Mouse (Mus musculus) embryonic stem cell, embryonic (primary cell): Measurements from ENCODE around the gene Fyn.

Experiments
- CTCF ChIA-PET, 4 experiments: fragments of 300-600 bp in 2 of 4; fragments of 350-600 bp in 2 of 4; sonication (Branson Sonifier 250); formaldehyde crosslinking; loops; one replicate each; lab custom pipeline; 2022; ENCODE audit warnings: inconsistent platforms in 2 of 4; lab: Charles Lee
- POLR2A ChIA-PET, 4 experiments: fragments of 300-600 bp in 2 of 4; fragments of 350-600 bp in 2 of 4; sonication (Branson Sonifier 250); formaldehyde crosslinking; loops; one replicate each; lab custom pipeline; 2022; ENCODE audit warnings: antibody characterized with exemption in 4 of 4, inconsistent platforms in 1 of 4; lab: Charles Lee

Gene Fyn

GRCm38 (mm10) chr10:39402487-39402886 lies 33.8 kb downstream of the Fyn start:
- ChIA-PET CTCF (interaction anchor here in 1 of 4 experiments (0.6 to 1.1 kb wide), 2 partner anchors 11 to 120 kb away, joined by 4 read pairs; no protein-coding TSS in a partner anchor), POLR2A (interaction anchor here in 1 of 4 experiments (0.8 kb wide), 1 partner anchor 737 kb away, joined by 4 read pairs; no protein-coding TSS in a partner anchor)

GRCm38 (mm10) chr10:39403706-39404105 lies 35.1 kb downstream of the Fyn start:
- ChIA-PET POLR2A (interaction anchor here in 1 of 4 experiments (0.8 to 1.7 kb wide), 2 partner anchors 25 to 47 kb away, joined by 3 read pairs; no protein-coding TSS in a partner anchor), CTCF (no interaction called here)

GRCm38 (mm10) chr10:39404175-39404574 lies 35.5 kb downstream of the Fyn start:
- POLR2A ChIA-PET: interaction anchor here in 1 of 4 experiments (1.7 kb wide), 1 partner anchor 47 kb away, joined by 3 read pairs; no protein-coding TSS in a partner anchor
- CTCF ChIA-PET: interaction anchor here in 1 of 4 experiments (0.9 kb wide), 1 partner anchor 234 kb away, joined by 3 read pairs; no protein-coding TSS in a partner anchor

GRCm38 (mm10) chr10:39405982-39406797 lies 37.5 kb downstream of the Fyn start:
- POLR2A ChIA-PET: interaction anchor here in 3 of 4 experiments (0.5 to 0.8 kb wide), 4 partner anchors 22 to 98 kb away, joined by 3 to 7 read pairs (median 3); no protein-coding TSS in a partner anchor
- CTCF ChIA-PET: no interaction called here

GRCm38 (mm10) chr10:39406798-39407189 lies 38.1 kb downstream of the Fyn start:
- ChIA-PET POLR2A (interaction anchor here in 3 of 4 experiments (0.6 to 0.8 kb wide), 3 partner anchors 23 to 97 kb away, joined by 3 to 7 read pairs (median 3); no protein-coding TSS in a partner anchor), CTCF (interaction anchor here in 1 of 4 experiments (1.7 kb wide), 1 partner anchor 38 kb away, joined by 4 read pairs; the partner anchor contains the start of gene Fyn)

GRCm38 (mm10) chr10:39407553-39407952 lies 38.9 kb downstream of the Fyn start:
- POLR2A ChIA-PET: no interaction called here

GRCm38 (mm10) chr10:39409602-39410001 lies 40.9 kb downstream of the Fyn start:
- POLR2A ChIA-PET: no interaction called here
- CTCF ChIA-PET: no interaction called here

More at GRCm38 (mm10) chr10:39407553-39407952, 38.9 kb downstream of the Fyn start:
- CTCF ChIA-PET: interaction anchor here in 2 of 4 experiments (0.5 to 1.7 kb wide), 2 partner anchors 38 to 99 kb away, joined by 3 to 4 read pairs; partner anchors contain the start of gene Fyn (in 1 of the 2)

- POLR2A ChIA-PET: no interaction called here
- CTCF ChIA-PET: no interaction called here
Measured at GRCm38 (mm10) chr10:39410151-39410649, 41.5 kb downstream of the Fyn start.

- POLR2A ChIA-PET: no interaction called here
- CTCF ChIA-PET: no interaction called here
Measured at GRCm38 (mm10) chr10:39411857-39412559, 43.4 kb downstream of the Fyn start.

- POLR2A ChIA-PET: interaction anchor here in 2 of 4 experiments (1.5 to 2.5 kb wide), 2 partner anchors 10 to 43 kb away, joined by 3 to 6 read pairs; no protein-coding TSS in a partner anchor
- CTCF ChIA-PET: interaction anchor here in 1 of 4 experiments (0.6 kb wide), 1 partner anchor 193 kb away, joined by 3 read pairs; no protein-coding TSS in a partner anchor
Measured at GRCm38 (mm10) chr10:39412826-39413620, 44.4 kb downstream of the Fyn start.

- ChIA-PET POLR2A (interaction anchor here in 2 of 4 experiments (0.7 to 2.5 kb wide), 4 partner anchors 9 to 44 kb away, joined by 3 to 6 read pairs (median 3); no protein-coding TSS in a partner anchor), CTCF (interaction anchor here in 2 of 4 experiments (0.5 to 0.8 kb wide), 2 partner anchors 9 to 682 kb away, joined by 3 read pairs; no protein-coding TSS in a partner anchor)
Measured at GRCm38 (mm10) chr10:39414068-39414467, 45.4 kb downstream of the Fyn start.

- ChIA-PET POLR2A (no interaction called here), CTCF (no interaction called here)
Measured at GRCm38 (mm10) chr10:39415586-39415985, 46.9 kb downstream of the Fyn start.

- ChIA-PET POLR2A (no interaction called here), CTCF (no interaction called here)
Measured at GRCm38 (mm10) chr10:39417611-39418010, 49.0 kb downstream of the Fyn start.

GRCm38 (mm10) chr10:39418395-39418794 lies 49.7 kb downstream of the Fyn start:
- CTCF ChIA-PET: no interaction called here
- POLR2A ChIA-PET: no interaction called here

GRCm38 (mm10) chr10:39420842-39421617 lies 52.4 kb downstream of the Fyn start:
- CTCF ChIA-PET: interaction anchor here in 1 of 4 experiments (1.1 to 1.4 kb wide), 2 partner anchors 22 to 23 kb away, joined by 3 read pairs; no protein-coding TSS in a partner anchor
- POLR2A ChIA-PET: no interaction called here

GRCm38 (mm10) chr10:39421772-39422171 lies 53.1 kb downstream of the Fyn start:
- CTCF ChIA-PET: interaction anchor here in 1 of 4 experiments (1.4 kb wide), 1 partner anchor 23 kb away, joined by 3 read pairs; no protein-coding TSS in a partner anchor

GRCm38 (mm10) chr10:39424643-39425042 lies 56.0 kb downstream of the Fyn start:
- ChIA-PET POLR2A (interaction anchor here in 2 of 4 experiments (0.6 to 1.8 kb wide), 2 partner anchors 21 to 39 kb away, joined by 5 read pairs; no protein-coding TSS in a partner anchor), CTCF (interaction anchor here in 3 of 4 experiments (0.6 to 1.2 kb wide), 3 partner anchors 16 to 1064 kb away, joined by 3 to 4 read pairs (median 3); no protein-coding TSS in a partner anchor)

More at GRCm38 (mm10) chr10:39421772-39422171, 53.1 kb downstream of the Fyn start:
- POLR2A ChIA-PET: interaction anchor here in 1 of 4 experiments (1.1 kb wide), 1 partner anchor 33 kb away, joined by 4 read pairs; no protein-coding TSS in a partner anchor
